Mouse (Mus musculus) adrenal gland, postnatal 25 days (tissue): ENCODE data around the gene Huwe1. TPM values are rescaled to one million over a fixed set of nuclear protein-coding genes. Genes with fewer than 3 reads are reported as not detected.
A peak's percentile ranks its signal among the peaks of the same experiment; 100 is the strongest.

Source experiments
- DNase-seq: peaks from one replicate; pipeline ENCODE4 v3.0.0; 2021; ENCODE audit warnings: mixed read lengths
- microRNA-seq, 2 experiments: library from miRNA; unstranded; fragments of <30 nt; microRNA quantifications; one replicate each; pipeline ENCODE4 v1.2.0; 2021
- total RNA-seq: library from RNA; stranded (reverse); gene quantifications from 2 replicates; pipeline ENCODE4 v1.2.3, GENCODE M21; 2021

Huwe1 gene
- total RNA-seq, 1 experiment from 2014 or later, result 240 TPM

DNA sequence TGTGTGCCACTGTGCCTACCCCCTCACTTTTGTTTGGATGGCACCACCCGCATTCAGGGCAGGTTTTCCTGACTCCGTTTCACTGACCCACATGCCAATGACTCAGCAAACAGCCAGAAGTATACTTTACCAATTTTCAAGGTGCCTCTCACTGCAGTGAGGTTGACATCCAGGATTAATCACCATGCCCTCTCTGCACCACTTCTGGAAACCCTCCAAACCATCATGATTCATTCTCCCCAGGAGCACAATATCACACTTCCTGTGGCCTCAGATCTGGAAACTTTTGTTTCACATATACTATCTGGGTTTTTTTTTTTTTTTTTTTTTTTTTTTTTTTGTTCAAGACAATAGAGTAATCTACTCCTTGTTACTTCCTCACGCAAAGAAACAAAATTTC, 150.6 kb downstream of the Huwe1 start:
- peak; percentile 1 for DNase-seq

Small RNA genes lying within 50 kb of the gene (microRNA-seq; reads per million reads assigned to microRNA genes)
- gene Mir3113 (0 reads per million in 2 experiments), gene Mir98 (6,736 to 8,472 reads per million in 2 experiments), gene Mirlet7f-2 (5,449 to 7,198 reads per million in 2 experiments)

Other genes starting within 250 kb of the Huwe1 start
- gene Hsd17b10, start 201.0 kb downstream of the Huwe1 start, total RNA-seq, result 159 and 177 TPM in 2 replicates
- 1.2 and 1.9 TPM in 2 replicates for gene Ribc1, start 215.5 kb downstream of the Huwe1 start, total RNA-seq
- 68.7 and 85.0 TPM in 2 replicates for gene Smc1a, start 215.6 kb downstream of the Huwe1 start, total RNA-seq